Mouse (Mus musculus) liver, embryonic 12.5 days (tissue): ENCODE data around the gene Tmem132b. TPM values are rescaled to one million over a fixed set of nuclear protein-coding genes. Genes with fewer than 3 reads are reported as not detected.

Experiments
- ATAC-seq: fragments of 200-750 bp; cut with Nextera tagmentation; 2 replicates; pipeline ENCODE4 v1.8.0; 2017; ENCODE audit warnings: moderate number of reproducible peaks, mild to moderate bottlenecking, moderate library complexity
- H3K27ac ChIP-seq: fragments of 300-500 bp; sonication (generic); 2 replicates; pipeline ENCODE4 v1.5.1; 2016; ENCODE audit warnings: mild to moderate bottlenecking
- H3K27me3 ChIP-seq: fragments of 300-500 bp; sonication (generic); replicated peaks from 2 replicates; pipeline ENCODE4 v1.6.1; 2016; ENCODE audit warnings: mild to moderate bottlenecking, moderate library complexity
- H3K36me3 ChIP-seq: fragments of 300-500 bp; sonication (generic); 2 replicates; pipeline ENCODE4 v1.6.1; 2016; ENCODE audit warnings: mild to moderate bottlenecking, moderate library complexity
- H3K4me1 ChIP-seq: fragments of 300-500 bp; sonication (generic); 2 replicates; pipeline ENCODE4 v1.6.1; 2016
- H3K4me2 ChIP-seq: fragments of 300-500 bp; sonication (generic); 2 replicates; pipeline ENCODE4 v1.6.1; 2016; ENCODE audit warnings: mild to moderate bottlenecking, moderate library complexity
- H3K4me3 ChIP-seq: fragments of 300-500 bp; sonication (generic); 2 replicates; pipeline ENCODE4 v1.5.1; 2016; ENCODE audit warnings: mild to moderate bottlenecking, moderate library complexity
- H3K9ac ChIP-seq: fragments of 300-500 bp; sonication (generic); 2 replicates; pipeline ENCODE4 v1.6.1; 2016; ENCODE audit warnings: mild to moderate bottlenecking, moderate library complexity
- H3K9me3 ChIP-seq: fragments of 300-500 bp; sonication (generic); replicated peaks from 2 replicates; pipeline ENCODE4 v1.6.1; 2016; ENCODE audit warnings: mild to moderate bottlenecking, moderate library complexity
- WGBS: fragments of 180-500 bp; shearing (Covaris S2); methylation state at CpG from one replicate; pipeline ENCODE4 v1.1.7; 2016; ENCODE audit not compliant: insufficient replicate concordance; 5-methylcytosine and 5-hydroxymethylcytosine counted together
- polyA plus RNA-seq: library from polyadenylated mRNA; unstranded; fragments of >200 nt; fragmentation: Nextera tagmentation; extraction: Ambion mirVana; gene quantifications from 2 replicates; pipeline ENCODE4 v1.2.1, GENCODE M21; 2016

The Tmem132b gene
- polyA plus RNA-seq, 1 experiment from 2014 or later: 0.02 TPM

GRCm38 (mm10) chr5:125585211-125585610, 53.6 kb downstream of the Tmem132b start:
- 65% methylated on average over 5 of the region's 5 CpGs for WGBS
- H3K9ac ChIP-seq: no peak overlapping the region
- no peak for ATAC-seq

DNA sequence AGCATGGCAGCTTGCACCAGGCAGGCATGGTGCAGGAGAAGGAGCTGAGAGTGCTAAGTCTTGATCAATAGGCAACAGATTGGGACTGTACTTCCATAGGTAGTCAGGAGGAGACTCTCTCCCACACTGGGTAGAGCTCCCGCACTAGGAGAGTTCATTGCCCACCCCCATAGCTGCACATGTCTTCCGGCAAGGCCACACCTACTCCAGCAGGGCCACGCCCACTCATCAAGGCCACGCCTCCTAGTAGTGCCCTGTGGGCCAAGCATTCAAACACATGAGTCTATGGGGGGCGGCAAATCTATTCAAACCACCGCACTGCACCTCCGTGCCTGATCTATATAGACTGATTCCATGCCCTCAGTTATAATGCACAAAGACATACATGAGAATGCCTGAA, 56.6 kb downstream of the Tmem132b start:
- no peak for ATAC-seq

More at GRCm38 (mm10) chr5:125585211-125585610, 53.6 kb downstream of the Tmem132b start:
- Histone ChIP-seq H3K36me3 (no peaks in the 10 kb centered on the region), H3K9me3 (no peaks in the 10 kb centered on the region), H3K4me3 (no peak overlapping the region), H3K4me2 (no peak overlapping the region), H3K4me1 (no peaks in the 10 kb centered on the region), H3K27me3 (peaks cover 16% of the 10 kb centered on the region), H3K27ac (no peak overlapping the region)

DNA sequence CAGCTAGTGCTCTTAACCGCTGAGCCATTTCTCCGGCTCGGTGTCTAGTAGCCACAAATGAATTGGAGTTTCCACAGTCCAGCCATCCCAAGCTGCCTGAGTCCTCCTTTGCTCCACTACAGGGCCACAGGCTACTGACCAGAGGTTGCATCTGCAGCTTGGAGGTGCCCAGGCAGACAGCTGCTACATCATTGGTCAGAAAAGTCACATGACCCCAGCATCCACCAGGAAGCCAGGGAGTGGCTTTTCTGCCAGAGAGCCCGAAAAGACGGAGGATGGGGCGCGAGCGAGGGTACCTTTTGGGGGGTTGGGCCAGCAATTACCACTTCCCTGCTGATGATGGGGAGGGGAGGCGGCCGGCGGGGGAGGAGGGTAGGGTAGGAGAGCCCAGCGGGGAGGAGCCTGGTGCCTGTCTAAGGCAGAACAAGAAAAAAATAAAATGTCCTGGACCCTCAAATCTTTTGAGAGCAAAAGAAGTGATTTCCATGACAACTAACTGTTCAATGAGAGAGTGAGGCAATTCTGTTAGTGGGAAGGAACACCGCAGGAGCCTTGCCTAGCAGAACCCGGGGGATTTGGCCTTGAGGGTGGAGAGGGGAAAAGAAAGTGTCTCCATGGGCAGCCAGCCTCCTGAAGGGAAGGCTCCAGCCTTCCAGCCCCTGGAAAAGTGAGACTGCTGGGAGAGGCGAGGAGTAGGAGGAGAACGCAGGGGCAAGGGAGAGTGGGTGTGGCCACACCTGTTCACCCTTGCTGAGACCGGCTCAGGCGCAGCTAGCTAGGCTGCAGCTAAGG, 57.5 kb downstream of the Tmem132b start:
- ATAC-seq: no peak
- no peaks in the 10 kb centered on the region for H3K4me1 ChIP-seq
- peak overlapping the region; percentile 32 for H3K4me2 ChIP-seq
- no peaks in the 10 kb centered on the region for H3K36me3 ChIP-seq
- H3K9ac ChIP-seq: no peak overlapping the region
- H3K4me3 ChIP-seq: no peak overlapping the region
- peaks cover 33% of the 10 kb centered on the region for H3K27me3 ChIP-seq
- 7% methylated on average over 18 of the region's 18 CpGs for WGBS
- H3K27ac ChIP-seq: no peak overlapping the region
- H3K9me3 ChIP-seq: no peaks in the 10 kb centered on the region

More for the DNA sequence above, 56.6 kb downstream of the Tmem132b start:
- Histone ChIP-seq H3K9me3 (no peaks in the 10 kb centered on the region), H3K4me2 (no peak overlapping the region), H3K27me3 (peaks cover 33% of the 10 kb centered on the region), H3K36me3 (no peaks in the 10 kb centered on the region), H3K4me3 (no peak overlapping the region), H3K9ac (no peak overlapping the region), H3K4me1 (no peaks in the 10 kb centered on the region), H3K27ac (no peak overlapping the region)
- WGBS: 58% methylated on average over 7 of the region's 7 CpGs

- no peak overlapping the region for H3K4me2 ChIP-seq
- 65% methylated on average over 10 of the region's 10 CpGs for WGBS
- no peak for ATAC-seq
- H3K36me3 ChIP-seq: no peaks in the 10 kb centered on the region
- no peaks in the 10 kb centered on the region for H3K4me1 ChIP-seq
- H3K9ac ChIP-seq: no peak overlapping the region
- H3K4me3 ChIP-seq: no peak overlapping the region
- no peak overlapping the region for H3K27ac ChIP-seq
- H3K27me3 ChIP-seq: no peaks in the 10 kb centered on the region
- no peaks in the 10 kb centered on the region for H3K9me3 ChIP-seq
Measured at GRCm38 (mm10) chr5:125598056-125598455, 66.5 kb downstream of the Tmem132b start.

DNA sequence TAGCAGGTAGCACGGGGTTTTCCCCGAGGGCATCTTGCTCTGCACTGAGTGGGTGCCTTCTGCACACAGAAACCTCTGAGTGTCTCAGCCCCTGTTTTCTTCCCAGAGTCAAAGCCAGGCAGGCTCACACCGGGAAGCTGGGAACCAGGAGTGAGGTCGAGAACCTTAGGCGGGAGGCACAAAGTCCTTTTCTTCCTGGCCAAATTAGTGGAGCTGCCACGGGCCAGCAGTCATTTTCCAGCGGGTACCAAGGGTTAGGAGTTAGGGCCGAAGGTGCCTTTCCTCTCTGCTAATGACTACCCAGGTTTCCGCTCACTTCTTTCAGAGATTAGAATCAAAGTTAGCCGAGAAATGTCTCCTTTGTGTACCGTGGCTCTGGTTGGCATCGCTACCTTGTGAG, 75.6 kb downstream of the Tmem132b start:
- H3K4me2 ChIP-seq: no peak overlapping the region
- H3K36me3 ChIP-seq: no peaks in the 10 kb centered on the region
- no peak overlapping the region for H3K4me3 ChIP-seq
- no peak overlapping the region for H3K9ac ChIP-seq
- no peak overlapping the region for H3K27ac ChIP-seq
- peaks cover 30% of the 10 kb centered on the region for H3K9me3 ChIP-seq
- no peaks in the 10 kb centered on the region for H3K4me1 ChIP-seq
- ATAC-seq: no peak
- 71% methylated on average over 12 of the region's 12 CpGs for WGBS
- no peaks in the 10 kb centered on the region for H3K27me3 ChIP-seq

- Histone ChIP-seq H3K4me1 (no peaks in the 10 kb centered on the region), H3K4me2 (no peak overlapping the region), H3K9ac (no peak overlapping the region), H3K4me3 (no peak overlapping the region), H3K9me3 (peaks cover 38% of the 10 kb centered on the region), H3K27me3 (no peaks in the 10 kb centered on the region), H3K36me3 (no peaks in the 10 kb centered on the region), H3K27ac (no peak overlapping the region)
- no peak for ATAC-seq
- 42% methylated on average over 1 of the region's 1 CpGs for WGBS
Measured at GRCm38 (mm10) chr5:125609968-125610367, 78.4 kb downstream of the Tmem132b start.

DNA sequence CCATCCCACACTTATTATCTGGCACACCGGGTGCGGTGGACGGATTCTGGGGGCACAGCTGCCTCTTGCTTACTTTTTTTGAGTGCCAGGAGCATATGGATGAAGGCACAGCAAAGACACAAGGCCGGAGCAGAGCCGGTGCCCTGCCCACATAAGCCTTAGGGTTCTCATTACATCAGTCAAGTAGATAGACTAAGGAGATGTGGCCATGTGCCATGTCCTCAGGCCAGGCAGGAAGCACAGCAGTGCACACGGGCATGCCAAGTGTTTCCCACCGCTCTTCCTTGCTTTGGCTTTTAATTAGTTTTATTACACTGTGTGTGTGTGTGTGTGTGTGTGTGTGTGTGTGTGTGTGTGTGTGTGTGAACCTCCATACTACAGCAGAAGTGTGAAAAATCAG, 80.9 kb downstream of the Tmem132b start:
- 69% methylated on average over 7 of the region's 7 CpGs for WGBS
- no peak for ATAC-seq
- Histone ChIP-seq H3K27me3 (no peaks in the 10 kb centered on the region), H3K27ac (no peak overlapping the region), H3K4me3 (no peak overlapping the region), H3K9me3 (peaks cover 50% of the 10 kb centered on the region), H3K4me1 (no peaks in the 10 kb centered on the region), H3K9ac (no peak overlapping the region), H3K36me3 (no peaks in the 10 kb centered on the region), H3K4me2 (no peak overlapping the region)

- Histone ChIP-seq H3K27ac (no peak overlapping the region), H3K27me3 (no peaks in the 10 kb centered on the region), H3K4me1 (no peaks in the 10 kb centered on the region), H3K36me3 (no peaks in the 10 kb centered on the region), H3K4me2 (no peak overlapping the region), H3K9ac (no peak overlapping the region), H3K9me3 (peaks cover 52% of the 10 kb centered on the region), H3K4me3 (no peak overlapping the region)
- no peak for ATAC-seq
- 63% methylated on average over 5 of the region's 5 CpGs for WGBS
Measured at GRCm38 (mm10) chr5:125613136-125613535, 81.6 kb downstream of the Tmem132b start.

DNA sequence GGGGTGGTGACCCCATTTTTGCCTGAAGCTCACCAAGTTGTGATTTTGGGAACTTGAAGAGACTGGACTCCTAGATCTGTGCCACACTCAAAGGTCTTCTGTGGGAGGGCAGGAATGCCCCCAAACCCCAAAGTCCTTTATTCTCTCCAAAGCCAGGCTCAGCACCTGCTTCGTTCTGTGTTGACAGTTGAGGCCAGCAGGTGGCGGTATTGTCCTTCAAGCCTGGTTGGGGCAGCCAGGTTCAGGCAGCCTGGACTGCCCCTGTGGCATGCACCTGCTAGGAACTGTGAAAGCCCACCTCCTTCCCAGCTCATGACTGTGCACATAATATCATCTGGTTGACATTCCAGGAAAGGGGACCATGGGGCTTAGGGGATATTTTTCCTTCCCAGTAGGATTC, 82.8 kb downstream of the Tmem132b start:
- Histone ChIP-seq H3K36me3 (no peaks in the 10 kb centered on the region), H3K27me3 (no peaks in the 10 kb centered on the region), H3K27ac (no peak overlapping the region), H3K9me3 (peaks cover 60% of the 10 kb centered on the region), H3K9ac (no peak overlapping the region), H3K4me2 (no peak overlapping the region), H3K4me3 (no peak overlapping the region), H3K4me1 (no peaks in the 10 kb centered on the region)
- WGBS: 32% methylated on average over 2 of the region's 2 CpGs
- ATAC-seq: no peak

DNA sequence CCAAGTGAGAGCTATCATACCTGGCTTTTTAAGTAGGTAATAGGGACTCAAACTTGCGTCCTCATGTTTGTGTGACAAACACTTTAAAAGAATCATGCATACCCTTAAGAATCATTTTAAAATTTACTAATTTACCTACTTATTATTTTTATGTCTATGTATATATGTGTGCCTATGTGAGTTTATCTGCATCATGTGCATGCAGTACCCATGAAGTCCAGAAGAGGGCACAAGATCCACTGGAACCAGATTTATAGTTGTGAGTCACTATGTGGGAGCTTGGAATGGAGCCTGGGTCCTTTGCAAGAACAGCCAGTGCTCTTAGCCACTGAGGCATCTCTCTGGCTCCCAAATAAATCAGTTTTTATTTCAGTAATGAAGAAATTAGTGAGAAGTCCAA, 85.5 kb downstream of the Tmem132b start:
- no peaks in the 10 kb centered on the region for H3K4me1 ChIP-seq
- H3K27ac ChIP-seq: no peak overlapping the region
- H3K4me2 ChIP-seq: no peak overlapping the region
- no peak overlapping the region for H3K9ac ChIP-seq
- H3K27me3 ChIP-seq: no peaks in the 10 kb centered on the region
- H3K36me3 ChIP-seq: no peaks in the 10 kb centered on the region
- no peak overlapping the region for H3K4me3 ChIP-seq
- 80% methylated on average over 1 of the region's 1 CpGs for WGBS
- H3K9me3 ChIP-seq: peaks cover 47% of the 10 kb centered on the region
- ATAC-seq: no peak

DNA sequence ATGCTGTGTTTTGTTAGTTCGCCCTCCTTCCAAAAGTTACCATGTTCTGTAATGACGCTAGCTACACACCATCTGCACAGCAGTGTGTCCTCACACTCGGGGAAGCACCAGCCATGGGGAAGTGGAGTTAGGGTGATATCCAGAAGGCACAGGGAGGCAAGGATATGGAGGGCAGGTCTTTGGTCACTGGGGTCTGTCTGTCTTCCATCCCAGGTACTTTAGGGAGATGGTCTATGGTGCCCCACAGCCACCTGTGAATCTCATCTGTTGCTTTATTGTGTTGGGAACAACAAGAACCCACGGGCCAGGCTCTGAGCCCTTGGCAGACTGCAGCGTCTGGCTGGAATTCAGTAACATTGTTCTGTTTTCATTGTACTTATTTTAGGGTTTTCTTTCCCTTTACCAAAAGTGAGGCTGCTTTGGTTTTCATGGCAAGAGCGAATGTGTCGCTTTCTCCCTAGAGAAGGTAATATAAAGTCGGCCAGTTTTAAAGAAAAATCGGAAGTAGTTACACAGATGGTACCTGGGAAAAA, 96.3 kb downstream of the Tmem132b start:
- ATAC-seq: no peak
- Histone ChIP-seq H3K4me3 (no peak overlapping the region), H3K36me3 (no peaks in the 10 kb centered on the region), H3K4me2 (no peak overlapping the region), H3K9me3 (peaks cover 27% of the 10 kb centered on the region; the same call in 1 of the 2 replicates), H3K27me3 (no peaks in the 10 kb centered on the region), H3K4me1 (no peaks in the 10 kb centered on the region), H3K27ac (no peak overlapping the region), H3K9ac (no peak overlapping the region)
- WGBS: 75% methylated on average over 9 of the region's 9 CpGs

- no peak overlapping the region for H3K9ac ChIP-seq
- peaks cover 42% of the 10 kb centered on the region for H3K9me3 ChIP-seq
- no peaks in the 10 kb centered on the region for H3K4me1 ChIP-seq
- ATAC-seq: no peak
- 62% methylated on average over 6 of the region's 6 CpGs for WGBS
- H3K27ac ChIP-seq: no peak overlapping the region
- no peaks in the 10 kb centered on the region for H3K36me3 ChIP-seq
- H3K27me3 ChIP-seq: no peaks in the 10 kb centered on the region
- H3K4me2 ChIP-seq: no peak overlapping the region
- no peak overlapping the region for H3K4me3 ChIP-seq
Measured at GRCm38 (mm10) chr5:125634666-125635065, 103.1 kb downstream of the Tmem132b start.
